Mouse (Mus musculus): ENCODE measurements at regions not wholly inside any gene's neighbourhood (a gene's known extent, or its start where the extent isn't known, plus 50 kb on each side); places are given as distances from the start of the nearest gene placed in this dataset. TPM values are rescaled to one million over a fixed set of nuclear protein-coding genes. Genes with fewer than 3 reads are reported as not detected.

DNA sequence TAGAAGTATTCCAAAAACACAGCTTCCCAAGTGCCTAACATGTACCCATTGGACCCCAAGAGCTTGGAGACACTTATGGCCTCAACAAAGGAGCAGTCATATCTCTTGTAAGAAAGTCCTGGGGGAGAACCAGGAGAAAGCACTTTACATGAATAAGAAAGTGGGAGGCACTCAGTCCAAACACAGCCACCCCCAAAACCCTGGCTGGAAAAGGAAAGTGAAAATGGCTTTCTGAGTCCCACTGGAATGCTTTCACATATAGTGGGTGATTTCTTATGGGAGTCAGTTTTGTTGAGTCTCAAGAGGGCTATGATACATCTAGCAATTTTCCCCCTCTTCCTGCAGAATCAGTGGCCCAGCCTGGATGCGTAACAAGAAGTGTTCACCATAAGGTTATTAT, 55.0 kb upstream of the Ccdc85a start:
- Histone ChIP-seq H3K9me3 (ENCODE audit: control insufficient read depth, low read length) (no peaks in the 10 kb centered on the region), H3K4me1 (replicated peaks; ENCODE audit: control insufficient read depth in 2 of 2, insufficient read depth in 2 of 2, low read length in 1 of 2) (no peaks in the 10 kb centered on the region), H3K36me3 (replicated peaks; ENCODE audit: control insufficient read depth, insufficient read depth, low read depth) (no peaks in the 10 kb centered on the region), H3K27me3 (ENCODE audit: control insufficient read depth, insufficient read depth, low read length) (no peaks in the 10 kb centered on the region), H3K4me2 (ENCODE audit: low read depth) (no peak overlapping the region), H3K9ac (replicated peaks) (no peak overlapping the region), H3K4me3 (ENCODE audit: insufficient read depth in 1 of 2, low read depth in 2 of 2, low read length in 2 of 2) (no peak overlapping the region), H3K27ac (no peak overlapping the region)
- no peak for ATAC-seq (ENCODE audit: insufficient read depth)
- TF ChIP-seq CTCF (IDR thresholded peaks at IDR 0.05; ENCODE audit: low read depth) (no peak), EP300 (IDR thresholded peaks at IDR 0.05; ENCODE audit: low read depth) (no peak)
- 64% methylated on average over 1 of the region's 1 CpGs for WGBS (ENCODE audit: insufficient replicate concordance)
- no peak for DNase-seq (ENCODE audit: low read depth in 3 of 3, low spot score in 3 of 3)

DNA sequence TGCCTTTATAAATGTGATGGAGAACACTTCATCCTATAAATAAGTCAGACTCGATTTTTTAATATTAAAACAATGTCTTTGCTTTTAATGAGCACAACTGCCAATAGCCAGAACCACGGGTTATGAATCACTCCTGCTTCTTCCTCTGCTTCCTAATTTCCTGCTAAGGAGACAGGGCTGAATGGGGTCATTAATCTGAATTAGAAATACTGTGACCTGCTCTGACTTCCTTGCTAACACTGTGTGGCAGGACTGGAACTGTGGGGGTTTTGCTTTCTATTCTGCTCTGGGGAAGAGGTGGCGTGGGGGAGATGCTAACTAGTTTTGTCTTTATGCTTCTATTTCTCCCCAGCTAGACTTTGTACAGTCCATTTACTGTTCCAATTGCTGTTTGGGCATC, 52.6 kb upstream of the Ccdc85a start:
- no peaks in the 10 kb centered on the region for H3K4me1 ChIP-seq (replicated peaks; ENCODE audit: control insufficient read depth in 2 of 2, insufficient read depth in 2 of 2, low read length in 1 of 2)
- DNase-seq (ENCODE audit: low read depth in 3 of 3, low spot score in 3 of 3): no peak
- no peak for TF ChIP-seq EP300 (IDR thresholded peaks at IDR 0.05; ENCODE audit: low read depth)
- TF ChIP-seq CTCF (IDR thresholded peaks at IDR 0.05; ENCODE audit: low read depth): no peak
- H3K27ac ChIP-seq: no peak overlapping the region
- H3K27me3 ChIP-seq (ENCODE audit: control insufficient read depth, insufficient read depth, low read length): no peaks in the 10 kb centered on the region
- H3K9me3 ChIP-seq (ENCODE audit: control insufficient read depth, low read length): no peaks in the 10 kb centered on the region
- H3K9ac ChIP-seq (replicated peaks): no peak overlapping the region
- ATAC-seq (ENCODE audit: insufficient read depth): no peak
- no peak overlapping the region for H3K4me3 ChIP-seq (ENCODE audit: insufficient read depth in 1 of 2, low read depth in 2 of 2, low read length in 2 of 2)
- H3K4me2 ChIP-seq (ENCODE audit: low read depth): no peak overlapping the region
- WGBS (ENCODE audit: insufficient replicate concordance): 30% methylated on average over 3 of the region's 3 CpGs
- H3K36me3 ChIP-seq (replicated peaks; ENCODE audit: control insufficient read depth, insufficient read depth, low read depth): no peaks in the 10 kb centered on the region

MicroRNAs encoded in the stretch of these regions (microRNA counts, 519-probe panel; counts per million panel counts)
- microRNA mmu-miR-216a (69.9 counts per million), microRNA mmu-miR-216b (69.9 counts per million), microRNA mmu-miR-217 (69.9 counts per million)

Small RNA genes lying in the stretch of these regions (microRNA-seq; reads per million reads assigned to microRNA genes)
- gene Mir216a: 2.5 reads per million
- gene Mir216b: not detected
- not detected for gene Mir216c
- 13.1 reads per million, percentile 25 among the genes with 10 or more reads in this experiment for gene Mir217
